Mouse (Mus musculus): ENCODE results near the gene Tada2a. TPM values are rescaled to one million over a fixed set of nuclear protein-coding genes. Genes with fewer than 3 reads are reported as not detected.

Tada2a gene
- polyA plus RNA-seq, 1 experiment = 10.2 TPM

GRCm38 (mm10) chr11:84104036-84104435 lies 25.4 kb downstream of the Tada2a start:
- Histone ChIP-seq H3K79me2 (ENCODE audit: control insufficient read depth, insufficient read depth) (no peaks in the 10 kb centered on the region), H3K27me3 (ENCODE audit: control insufficient read depth, insufficient read depth, insufficient read length) (no peaks in the 10 kb centered on the region), H3K36me3 (ENCODE audit: control insufficient read depth, insufficient read depth) (peaks cover 99% of the 10 kb centered on the region), H3K79me3 (ENCODE audit: low read depth) (no peaks in the 10 kb centered on the region), H3K4me3 (ENCODE audit: insufficient read depth, poor library complexity, severe bottlenecking) (no peak overlapping the region), H3ac (ENCODE audit: control insufficient read depth, insufficient read length, low read depth) (no peak overlapping the region)
- TF ChIP-seq FOSL1 (IDR thresholded peaks at IDR 0.05; ENCODE audit: insufficient read depth, low read length, poor library complexity, severe bottlenecking) = no peak
- TF ChIP-seq MYOG (IDR thresholded peaks at IDR 0.05; ENCODE audit: control insufficient read depth, extremely low read depth, insufficient read length) = no peak
- TF ChIP-seq MAX (IDR thresholded peaks at IDR 0.05) = no peak
- TF ChIP-seq CTCF (IDR thresholded peaks at IDR 0.05; ENCODE audit: control insufficient read depth, insufficient read depth, insufficient read length) = no peak
- no peak for TF ChIP-seq CEBPB (IDR thresholded peaks at IDR 0.05; ENCODE audit: low read depth)
- no peak for TF ChIP-seq USF1 (IDR thresholded peaks at IDR 0.05; ENCODE audit: low read depth)
- TF ChIP-seq MYOD1 (IDR thresholded peaks at IDR 0.05; ENCODE audit: control insufficient read depth, insufficient read length, low read depth) = no peak

GRCm38 (mm10) chr11:84101182-84101581 lies 28.2 kb downstream of the Tada2a start:
- Histone ChIP-seq H3K79me2 (ENCODE audit: control insufficient read depth, insufficient read depth) (no peaks in the 10 kb centered on the region), H3K4me3 (ENCODE audit: insufficient read depth, poor library complexity, severe bottlenecking) (no peak overlapping the region), H3K79me3 (ENCODE audit: low read depth) (no peaks in the 10 kb centered on the region), H3ac (ENCODE audit: control insufficient read depth, insufficient read length, low read depth) (no peak overlapping the region), H3K27me3 (ENCODE audit: control insufficient read depth, insufficient read depth, insufficient read length) (no peaks in the 10 kb centered on the region), H3K36me3 (ENCODE audit: control insufficient read depth, insufficient read depth) (peaks cover 87% of the 10 kb centered on the region)
- no peak for TF ChIP-seq USF1 (IDR thresholded peaks at IDR 0.05; ENCODE audit: low read depth)
- no peak for TF ChIP-seq MYOD1 (IDR thresholded peaks at IDR 0.05; ENCODE audit: control insufficient read depth, insufficient read length, low read depth)
- no peak for TF ChIP-seq MAX (IDR thresholded peaks at IDR 0.05)
- TF ChIP-seq MYOG (IDR thresholded peaks at IDR 0.05; ENCODE audit: control insufficient read depth, extremely low read depth, insufficient read length) = no peak
- TF ChIP-seq FOSL1 (IDR thresholded peaks at IDR 0.05; ENCODE audit: insufficient read depth, low read length, poor library complexity, severe bottlenecking) = no peak
- TF ChIP-seq CTCF (IDR thresholded peaks at IDR 0.05; ENCODE audit: control insufficient read depth, insufficient read depth, insufficient read length) = no peak
- no peak for TF ChIP-seq CEBPB (IDR thresholded peaks at IDR 0.05; ENCODE audit: low read depth)

GRCm38 (mm10) chr11:84097251-84097998 lies 32.0 kb downstream of the Tada2a start:
- Histone ChIP-seq H3K36me3 (ENCODE audit: control insufficient read depth, insufficient read depth) (peaks cover 80% of the 10 kb centered on the region), H3K79me3 (ENCODE audit: low read depth) (no peaks in the 10 kb centered on the region), H3K27me3 (ENCODE audit: control insufficient read depth, insufficient read depth, insufficient read length) (no peaks in the 10 kb centered on the region), H3ac (ENCODE audit: control insufficient read depth, insufficient read length, low read depth) (no peak overlapping the region), H3K4me3 (ENCODE audit: insufficient read depth, poor library complexity, severe bottlenecking) (no peak overlapping the region), H3K79me2 (ENCODE audit: control insufficient read depth, insufficient read depth) (no peaks in the 10 kb centered on the region)
- TF ChIP-seq CTCF (IDR thresholded peaks at IDR 0.05; ENCODE audit: control insufficient read depth, insufficient read depth, insufficient read length) = no peak
- no peak for TF ChIP-seq MYOD1 (IDR thresholded peaks at IDR 0.05; ENCODE audit: control insufficient read depth, insufficient read length, low read depth)
- no peak for TF ChIP-seq CEBPB (IDR thresholded peaks at IDR 0.05; ENCODE audit: low read depth)
- TF ChIP-seq MYOG (IDR thresholded peaks at IDR 0.05; ENCODE audit: control insufficient read depth, extremely low read depth, insufficient read length) = no peak
- no peak for TF ChIP-seq MAX (IDR thresholded peaks at IDR 0.05)
- TF ChIP-seq USF1 (IDR thresholded peaks at IDR 0.05; ENCODE audit: low read depth) = no peak
- TF ChIP-seq FOSL1 (IDR thresholded peaks at IDR 0.05; ENCODE audit: insufficient read depth, low read length, poor library complexity, severe bottlenecking) = no peak

GRCm38 (mm10) chr11:84095084-84095483 lies 34.3 kb downstream of the Tada2a start:
- no peaks in the 10 kb centered on the region for H3K79me2 ChIP-seq (ENCODE audit: control insufficient read depth, insufficient read depth)
- H3ac ChIP-seq (ENCODE audit: control insufficient read depth, insufficient read length, low read depth) = no peak overlapping the region
- H3K79me3 ChIP-seq (ENCODE audit: low read depth) = no peaks in the 10 kb centered on the region
- H3K4me3 ChIP-seq (ENCODE audit: insufficient read depth, poor library complexity, severe bottlenecking) = no peak overlapping the region
- no peak for TF ChIP-seq MYOG (IDR thresholded peaks at IDR 0.05; ENCODE audit: control insufficient read depth, extremely low read depth, insufficient read length)
- peaks cover 79% of the 10 kb centered on the region for H3K36me3 ChIP-seq (ENCODE audit: control insufficient read depth, insufficient read depth)
- no peaks in the 10 kb centered on the region for H3K27me3 ChIP-seq (ENCODE audit: control insufficient read depth, insufficient read depth, insufficient read length)

GRCm38 (mm10) chr11:84090572-84090971 lies 38.8 kb downstream of the Tada2a start:
- Histone ChIP-seq H3K36me3 (ENCODE audit: control insufficient read depth, insufficient read depth) (peaks cover 92% of the 10 kb centered on the region), H3K4me3 (ENCODE audit: insufficient read depth, poor library complexity, severe bottlenecking) (no peak overlapping the region), H3K79me2 (ENCODE audit: control insufficient read depth, insufficient read depth) (no peaks in the 10 kb centered on the region), H3K79me3 (ENCODE audit: low read depth) (no peaks in the 10 kb centered on the region), H3ac (ENCODE audit: control insufficient read depth, insufficient read length, low read depth) (no peak overlapping the region), H3K27me3 (ENCODE audit: control insufficient read depth, insufficient read depth, insufficient read length) (no peaks in the 10 kb centered on the region)
- TF ChIP-seq MYOD1 (IDR thresholded peaks at IDR 0.05; ENCODE audit: control insufficient read depth, insufficient read length, low read depth) (no peak), USF1 (IDR thresholded peaks at IDR 0.05; ENCODE audit: low read depth) (no peak), MAX (IDR thresholded peaks at IDR 0.05) (no peak), FOSL1 (IDR thresholded peaks at IDR 0.05; ENCODE audit: insufficient read depth, low read length, poor library complexity, severe bottlenecking) (no peak), CTCF (IDR thresholded peaks at IDR 0.05; ENCODE audit: control insufficient read depth, insufficient read depth, insufficient read length) (no peak), MYOG (IDR thresholded peaks at IDR 0.05; ENCODE audit: control insufficient read depth, extremely low read depth, insufficient read length) (no peak)

- TF ChIP-seq USF1 (IDR thresholded peaks at IDR 0.05; ENCODE audit: low read depth) = no peak
- TF ChIP-seq MAX (IDR thresholded peaks at IDR 0.05) = no peak
- no peak for TF ChIP-seq CEBPB (IDR thresholded peaks at IDR 0.05; ENCODE audit: low read depth)
- TF ChIP-seq FOSL1 (IDR thresholded peaks at IDR 0.05; ENCODE audit: insufficient read depth, low read length, poor library complexity, severe bottlenecking) = no peak
- TF ChIP-seq MYOG (IDR thresholded peaks at IDR 0.05; ENCODE audit: control insufficient read depth, extremely low read depth, insufficient read length) = no peak
- no peak for TF ChIP-seq CTCF (IDR thresholded peaks at IDR 0.05; ENCODE audit: control insufficient read depth, insufficient read depth, insufficient read length)
- TF ChIP-seq MYOD1 (IDR thresholded peaks at IDR 0.05; ENCODE audit: control insufficient read depth, insufficient read length, low read depth) = no peak
- no peak overlapping the region for H3ac ChIP-seq (ENCODE audit: control insufficient read depth, insufficient read length, low read depth)
- no peaks in the 10 kb centered on the region for H3K27me3 ChIP-seq (ENCODE audit: control insufficient read depth, insufficient read depth, insufficient read length)
- no peaks in the 10 kb centered on the region for H3K79me2 ChIP-seq (ENCODE audit: control insufficient read depth, insufficient read depth)
- no peak overlapping the region for H3K4me3 ChIP-seq (ENCODE audit: insufficient read depth, poor library complexity, severe bottlenecking)
- H3K79me3 ChIP-seq (ENCODE audit: low read depth) = no peaks in the 10 kb centered on the region
- H3K36me3 ChIP-seq (ENCODE audit: control insufficient read depth, insufficient read depth) = peaks cover 53% of the 10 kb centered on the region
These were observed 47.5 kb downstream of the Tada2a start for GRCm38 (mm10) chr11:84081901-84082300.
